Mouse (Mus musculus): ENCODE results near the gene Fndc8. TPM values are rescaled to one million over a fixed set of nuclear protein-coding genes. Genes with fewer than 3 reads are reported as not detected.

The Fndc8 gene
- total RNA-seq (2021), result not detected
- long read RNA-seq, experiment 1, partial matches to known transcripts, result 0 of 1 reads
- long read RNA-seq, experiment 1, other reads (novel, unspliced or antisense), result 1 of 1 reads
- long read RNA-seq, experiment 2, partial matches to known transcripts, result 0 of 1 reads
- long read RNA-seq, experiment 2, other reads (novel, unspliced or antisense), result 1 of 1 reads

- intact Hi-C loops (cut with DNase I), result loop anchor here (5.0 kb wide), 3 partner anchors 280 to 910 kb away; no protein-coding TSS in a partner anchor
- DNase-seq (ENCODE audit: low spot score in 2 of 2), result no peak
Measured at GRCm38 (mm10) chr11:82891936-82892335, at the start of gene Fndc8. Fndc8 (plus strand) TSS chr11:82892124.

GRCm38 (mm10) chr11:82844771-82845414, 47.0 kb upstream of the Fndc8 start:
- no peak for DNase-seq (ENCODE audit: low spot score in 2 of 2)
- intact Hi-C loops (cut with DNase I), result no loop called here

- intact Hi-C loops (cut with DNase I), result no loop called here
- DNase-seq (ENCODE audit: low spot score in 2 of 2), result peak; percentile 40
Measured at GRCm38 (mm10) chr11:82845415-82846078, 46.4 kb upstream of the Fndc8 start.

GRCm38 (mm10) chr11:82846079-82846436, 45.9 kb upstream of the Fndc8 start:
- intact Hi-C loops (cut with DNase I), result no loop called here
- no peak for DNase-seq (ENCODE audit: low spot score in 2 of 2)

- DNase-seq (ENCODE audit: low spot score in 2 of 2), result no peak
- intact Hi-C loops (cut with DNase I), result no loop called here
Measured at GRCm38 (mm10) chr11:82846938-82847337, 45.0 kb upstream of the Fndc8 start.

- DNase-seq (ENCODE audit: low spot score in 2 of 2), result no peak
- intact Hi-C loops (cut with DNase I), result no loop called here
Measured at GRCm38 (mm10) chr11:82847571-82848000, 44.3 kb upstream of the Fndc8 start.

DNA sequence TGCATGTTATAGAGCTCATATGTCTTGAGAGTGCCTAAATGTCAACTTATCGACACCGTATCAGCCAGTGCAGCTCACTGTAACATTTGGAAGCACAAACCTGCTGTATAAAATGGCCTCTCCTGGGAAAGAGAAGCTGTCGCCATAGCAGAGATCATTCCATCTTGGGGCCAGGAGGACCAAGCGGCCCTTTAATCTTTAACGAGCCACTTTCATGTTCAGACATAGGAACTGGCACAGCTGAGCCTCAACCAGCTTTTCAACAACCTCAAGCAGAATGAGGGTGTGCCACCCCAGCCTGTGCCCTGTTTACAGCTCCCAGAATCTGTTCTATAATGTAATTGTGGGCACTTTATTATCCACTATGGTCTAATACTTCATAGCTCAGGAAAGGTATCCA, 41.7 kb upstream of the Fndc8 start:
- intact Hi-C loops (cut with DNase I), result no loop called here
- DNase-seq (ENCODE audit: low spot score in 2 of 2), result no peak

DNA sequence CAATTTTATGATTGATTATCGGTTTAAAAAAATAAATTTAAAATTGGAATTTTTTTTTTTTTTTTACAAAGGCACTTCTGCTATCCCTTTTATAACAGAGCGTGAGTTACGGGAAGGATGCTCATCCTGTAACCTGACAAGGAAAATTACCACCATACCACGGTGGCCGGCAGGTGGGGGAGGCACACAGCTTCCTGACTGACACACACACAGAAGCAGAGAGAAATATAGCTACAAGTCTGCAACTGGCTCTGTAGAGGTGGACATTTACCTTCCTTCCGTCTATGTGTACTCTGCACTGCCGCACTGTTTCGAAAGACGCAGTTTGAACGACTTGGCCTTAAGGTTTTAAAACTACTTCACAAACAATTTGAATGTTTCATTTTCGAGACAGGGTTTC, 39.8 kb upstream of the Fndc8 start:
- intact Hi-C loops (cut with DNase I), result no loop called here
- DNase-seq (ENCODE audit: low spot score in 2 of 2), result no peak

- DNase-seq (ENCODE audit: low spot score in 2 of 2), result no peak
- intact Hi-C loops (cut with DNase I), result no loop called here
Measured at GRCm38 (mm10) chr11:82852540-82852939, 39.4 kb upstream of the Fndc8 start.

- DNase-seq (ENCODE audit: low spot score in 2 of 2), result no peak
- intact Hi-C loops (cut with DNase I), result no loop called here
Measured at GRCm38 (mm10) chr11:82852958-82853357, 39.0 kb upstream of the Fndc8 start.

DNA sequence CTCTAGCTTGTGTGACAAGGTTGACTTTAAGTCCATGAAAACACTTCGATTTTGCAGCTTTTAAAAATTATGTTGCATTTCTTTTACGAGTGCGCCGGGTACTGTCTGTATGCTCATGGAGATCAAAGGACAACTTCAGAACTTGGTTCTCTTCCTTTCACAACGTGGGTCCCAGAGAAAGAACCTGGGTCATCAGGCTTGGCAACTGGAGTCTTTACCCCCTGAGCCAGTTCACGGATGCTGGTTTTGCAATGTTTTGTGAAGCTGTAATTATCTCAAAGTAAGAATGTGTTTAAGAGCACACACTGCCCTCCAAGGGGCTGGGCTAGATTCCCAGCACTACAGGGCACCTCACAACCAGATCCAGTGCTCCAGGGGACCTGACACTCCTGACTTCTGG, 37.8 kb upstream of the Fndc8 start:
- DNase-seq (ENCODE audit: low spot score in 2 of 2), result no peak

DNA sequence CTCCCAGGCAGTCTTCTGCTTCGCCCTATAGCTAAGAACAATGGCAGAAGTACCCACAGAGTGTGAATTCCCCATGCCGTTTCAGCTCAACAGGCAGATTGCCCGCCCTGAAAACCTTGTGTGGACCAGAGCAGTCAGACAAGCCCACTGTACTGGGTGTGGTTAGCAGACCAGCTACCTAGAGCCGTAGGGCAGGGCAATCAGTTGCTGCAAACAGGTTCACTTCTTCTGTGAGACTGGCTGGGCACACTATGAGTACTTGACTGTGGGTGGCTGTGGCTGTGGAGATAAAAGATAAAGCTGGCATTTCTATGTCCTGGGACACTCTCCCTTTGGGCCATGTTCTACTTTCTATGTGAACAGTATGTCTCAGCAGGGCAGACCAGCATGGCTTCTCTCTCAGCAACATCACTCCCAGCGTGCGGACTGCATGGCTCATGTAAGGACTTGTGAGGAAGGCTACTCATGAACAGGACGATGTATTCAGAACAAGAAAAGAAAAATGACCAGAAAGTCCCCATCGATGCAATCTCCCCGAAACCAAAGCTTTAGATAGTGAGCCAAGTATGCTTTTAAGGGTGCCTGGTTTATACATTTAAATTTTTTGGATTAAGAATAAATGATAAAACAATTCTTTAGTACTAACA, 36.5 kb upstream of the Fndc8 start:
- no peak for DNase-seq (ENCODE audit: low spot score in 2 of 2)
- intact Hi-C loops (cut with DNase I), result no loop called here

More for the DNA sequence above, 37.8 kb upstream of the Fndc8 start:
- intact Hi-C loops (cut with DNase I), result no loop called here

GRCm38 (mm10) chr11:82856032-82856431, 35.9 kb upstream of the Fndc8 start:
- DNase-seq (ENCODE audit: low spot score in 2 of 2), result no peak
- intact Hi-C loops (cut with DNase I), result no loop called here

DNA sequence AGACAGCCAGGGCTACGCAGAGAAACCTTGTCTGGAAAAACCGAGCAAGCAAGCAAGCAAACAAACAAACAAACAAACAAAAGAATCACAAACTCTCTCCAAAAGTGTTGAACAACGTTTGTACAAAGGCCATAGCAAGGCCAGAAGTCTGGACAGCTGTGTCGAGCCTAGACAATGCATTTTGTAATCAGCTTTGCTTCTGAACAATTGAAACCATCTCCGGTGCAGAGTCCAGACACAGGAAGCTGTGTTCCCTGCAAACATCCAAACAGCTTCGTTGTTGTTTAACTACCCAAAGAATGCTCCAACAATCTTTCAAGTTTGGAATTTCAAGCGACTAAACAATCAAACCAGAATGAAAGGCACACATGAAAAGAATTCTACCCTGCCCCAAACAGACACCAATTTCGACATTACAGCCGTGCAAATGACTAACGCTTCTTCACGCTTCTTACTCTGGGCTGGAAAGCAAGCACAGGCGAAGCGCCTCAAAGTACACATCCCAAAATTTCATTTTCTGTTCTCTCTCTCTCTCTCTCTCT, 34.5 kb upstream of the Fndc8 start:
- DNase-seq (ENCODE audit: low spot score in 2 of 2), result no peak
- intact Hi-C loops (cut with DNase I), result no loop called here

- intact Hi-C loops (cut with DNase I), result no loop called here
- no peak for DNase-seq (ENCODE audit: low spot score in 2 of 2)
Measured at GRCm38 (mm10) chr11:82860759-82861158, 31.2 kb upstream of the Fndc8 start.

- DNase-seq (ENCODE audit: low spot score in 2 of 2), result no peak
- intact Hi-C loops (cut with DNase I), result no loop called here
Measured at GRCm38 (mm10) chr11:82861558-82861957, 30.4 kb upstream of the Fndc8 start.

GRCm38 (mm10) chr11:82862638-82863037, 29.3 kb upstream of the Fndc8 start:
- intact Hi-C loops (cut with DNase I), result no loop called here
- DNase-seq (ENCODE audit: low spot score in 2 of 2), result no peak

DNA sequence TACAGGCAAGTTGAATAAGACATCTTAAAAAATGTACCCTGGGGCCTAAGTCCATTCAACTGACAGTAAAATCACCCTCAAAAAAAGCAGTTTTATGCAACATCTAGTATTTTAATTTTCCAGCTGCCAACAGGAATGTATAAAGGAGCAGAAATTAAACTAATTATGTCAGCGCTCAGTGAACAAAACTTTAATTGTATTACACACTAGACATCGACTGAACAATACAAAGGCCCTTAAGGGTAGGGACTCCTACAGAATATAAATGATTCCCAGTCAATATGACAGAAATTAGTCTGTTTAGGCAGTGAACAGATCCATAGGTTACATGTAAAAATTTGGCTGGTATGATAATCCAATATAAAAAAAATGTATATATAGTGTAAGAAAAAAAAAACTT, 28.9 kb upstream of the Fndc8 start:
- no peak for DNase-seq (ENCODE audit: low spot score in 2 of 2)
- intact Hi-C loops (cut with DNase I), result no loop called here

- intact Hi-C loops (cut with DNase I), result no loop called here
- no peak for DNase-seq (ENCODE audit: low spot score in 2 of 2)
Measured at GRCm38 (mm10) chr11:82863488-82863931, 28.4 kb upstream of the Fndc8 start.

DNA sequence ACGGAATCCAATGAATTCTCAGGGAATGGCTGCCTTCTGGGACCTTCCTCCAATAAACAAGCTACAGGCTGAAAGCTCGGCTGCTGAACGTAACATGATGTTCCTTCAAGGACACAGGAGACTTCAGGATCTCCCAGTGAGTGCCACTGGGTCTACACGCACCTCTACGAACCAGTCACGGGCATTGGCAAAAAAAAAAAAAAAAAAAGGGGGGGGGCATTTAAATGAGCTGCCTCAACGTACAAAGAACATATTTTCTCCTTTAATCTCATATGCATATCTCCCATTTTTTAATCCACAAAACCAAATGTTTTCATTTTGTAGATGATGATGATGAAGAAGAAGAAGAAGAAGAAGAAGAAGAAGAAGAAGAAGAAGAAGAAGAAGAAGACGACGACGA, 26.0 kb upstream of the Fndc8 start:
- DNase-seq (ENCODE audit: low spot score in 2 of 2), result no peak

More for the DNA sequence above, 26.0 kb upstream of the Fndc8 start:
- intact Hi-C loops (cut with DNase I), result no loop called here
